Mouse (Mus musculus): ENCODE data around the gene Hdx. TPM values are rescaled to one million over a fixed set of nuclear protein-coding genes. Genes with fewer than 3 reads are reported as not detected.

The Hdx gene
- polyA plus RNA-seq (2016; fragmentation: Nextera tagmentation; extraction: Ambion mirVana): 1.6 and 2.1 TPM in 2 replicates

DNA sequence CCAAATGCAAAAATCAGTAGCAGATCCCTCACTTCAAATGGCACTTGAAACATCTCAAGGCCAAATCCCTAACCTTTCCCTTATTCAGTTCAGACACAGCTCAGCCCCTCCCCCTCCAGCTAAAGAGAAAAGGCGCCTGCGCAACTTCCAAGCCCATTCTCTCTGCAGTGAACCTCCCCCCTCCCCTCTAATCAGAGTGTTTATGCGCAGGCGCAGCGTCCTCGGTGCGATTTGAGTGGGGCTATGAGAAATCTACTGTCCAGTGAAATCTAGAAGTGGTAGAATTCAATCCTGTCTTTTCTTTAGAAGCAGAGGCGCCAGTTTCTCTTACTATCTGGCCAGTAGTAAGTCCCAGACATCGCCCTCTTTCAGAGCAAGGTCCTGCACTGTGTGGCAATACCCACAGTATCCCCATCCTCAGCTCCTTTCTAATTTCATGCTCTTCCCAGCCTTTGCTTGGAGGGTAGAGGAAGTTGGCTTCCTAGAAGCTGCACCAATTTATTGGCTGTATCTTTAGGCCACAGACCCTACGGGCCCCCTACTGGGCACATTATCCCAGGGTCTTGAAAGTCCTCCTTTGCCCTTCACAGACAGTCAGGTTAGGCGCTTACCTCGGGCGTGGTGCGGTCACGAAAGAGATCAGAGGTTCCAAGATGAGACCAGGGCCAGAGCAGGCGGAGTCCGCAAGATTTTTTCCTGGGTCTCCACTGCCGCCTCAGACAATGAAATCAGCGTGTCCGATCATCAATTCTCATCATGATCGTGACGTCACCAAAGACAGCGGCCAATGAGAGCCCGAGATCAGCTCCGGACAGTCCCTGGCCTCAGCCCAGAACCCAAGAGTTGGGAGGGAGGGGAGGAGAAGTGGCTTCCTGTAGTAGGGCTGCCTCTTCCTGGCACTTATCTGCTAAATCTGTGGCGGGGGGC lies at the start of gene Hdx:
TSS of gene Hdx (minus strand) at position 724 of the 927 bp plus-strand sequence.
- 20% methylated on average over 26 of the region's 26 CpGs for WGBS
- H3K4me3 ChIP-seq: peak within 1 kb of the TSS; percentile 61
- peak; percentile 74 for DNase-seq (ENCODE audit: low spot score)
- no peaks in the 10 kb centered on the region for H3K4me1 ChIP-seq
- no peaks in the 10 kb centered on the region for H3K27me3 ChIP-seq (ENCODE audit: low read depth, poor library complexity, severe bottlenecking)
- H3K9me3 ChIP-seq (replicated peaks): no peaks in the 10 kb centered on the region
- H3K27ac ChIP-seq (replicated peaks): peak within 1 kb of the TSS; percentile 86
- H3K36me3 ChIP-seq: no peaks in the 10 kb centered on the region

DNA sequence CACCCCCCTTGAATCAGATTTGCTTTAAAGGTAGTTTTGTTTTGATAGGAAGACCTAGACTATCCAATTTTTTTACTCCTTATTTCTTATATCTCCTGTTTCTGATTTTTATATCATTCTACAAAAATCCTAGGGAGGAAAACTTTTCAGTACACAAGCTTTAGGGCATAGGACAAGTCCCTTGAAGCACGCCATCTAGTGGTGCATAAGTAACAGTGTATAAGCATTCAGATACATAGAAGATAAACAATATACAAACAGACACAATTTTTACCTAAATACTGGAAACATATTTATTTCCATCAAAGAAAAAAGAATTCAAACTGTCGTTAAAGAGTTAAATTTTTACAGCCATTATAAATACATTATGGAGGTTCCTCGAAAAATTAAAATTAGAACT lies 11.2 kb downstream of the Hdx start:
- Histone ChIP-seq H3K36me3 (no peaks in the 10 kb centered on the region), H3K27me3 (ENCODE audit: low read depth, poor library complexity, severe bottlenecking) (no peaks in the 10 kb centered on the region), H3K27ac (replicated peaks) (no peak overlapping the region), H3K9me3 (replicated peaks) (no peaks in the 10 kb centered on the region), H3K4me1 (no peaks in the 10 kb centered on the region), H3K4me3 (no peak overlapping the region)
- WGBS: 68% methylated on average over 3 of the region's 3 CpGs
- DNase-seq (ENCODE audit: low spot score): no peak

GRCm38 (mm10) chrX:111671685-111672084 lies 25.2 kb downstream of the Hdx start:
- Histone ChIP-seq H3K9me3 (replicated peaks) (no peaks in the 10 kb centered on the region), H3K36me3 (no peaks in the 10 kb centered on the region), H3K4me3 (no peak overlapping the region), H3K27ac (replicated peaks) (no peak overlapping the region), H3K4me1 (no peaks in the 10 kb centered on the region), H3K27me3 (ENCODE audit: low read depth, poor library complexity, severe bottlenecking) (no peaks in the 10 kb centered on the region)
- WGBS: 91% methylated on average over 3 of the region's 3 CpGs
- no peak for DNase-seq (ENCODE audit: low spot score)

DNA sequence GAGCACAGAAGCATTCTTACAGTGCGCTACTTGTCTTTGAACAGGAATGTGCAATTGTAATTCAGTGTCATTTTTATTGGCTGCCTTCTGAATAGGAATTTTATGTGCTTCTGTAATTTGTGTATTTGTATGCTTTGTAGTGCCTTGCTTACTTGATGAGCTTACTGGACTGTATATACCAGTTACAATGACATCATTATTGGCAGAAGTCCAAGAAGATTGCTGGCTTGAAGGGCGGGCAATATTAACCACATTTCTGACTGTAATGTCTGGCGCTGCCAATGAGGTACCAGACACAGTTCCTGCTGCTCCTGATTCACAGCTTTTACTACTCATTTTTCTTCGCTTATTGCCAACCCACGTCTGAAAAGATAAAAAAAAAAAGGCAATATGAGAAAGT lies 36.5 kb downstream of the Hdx start:
- no peak for DNase-seq (ENCODE audit: low spot score)
- WGBS: 89% methylated on average over 5 of the region's 5 CpGs
- no peak overlapping the region for H3K4me3 ChIP-seq
- no peaks in the 10 kb centered on the region for H3K27me3 ChIP-seq (ENCODE audit: low read depth, poor library complexity, severe bottlenecking)
- H3K36me3 ChIP-seq: no peaks in the 10 kb centered on the region
- no peak overlapping the region for H3K27ac ChIP-seq (replicated peaks)
- no peaks in the 10 kb centered on the region for H3K9me3 ChIP-seq (replicated peaks)
- no peaks in the 10 kb centered on the region for H3K4me1 ChIP-seq

DNA sequence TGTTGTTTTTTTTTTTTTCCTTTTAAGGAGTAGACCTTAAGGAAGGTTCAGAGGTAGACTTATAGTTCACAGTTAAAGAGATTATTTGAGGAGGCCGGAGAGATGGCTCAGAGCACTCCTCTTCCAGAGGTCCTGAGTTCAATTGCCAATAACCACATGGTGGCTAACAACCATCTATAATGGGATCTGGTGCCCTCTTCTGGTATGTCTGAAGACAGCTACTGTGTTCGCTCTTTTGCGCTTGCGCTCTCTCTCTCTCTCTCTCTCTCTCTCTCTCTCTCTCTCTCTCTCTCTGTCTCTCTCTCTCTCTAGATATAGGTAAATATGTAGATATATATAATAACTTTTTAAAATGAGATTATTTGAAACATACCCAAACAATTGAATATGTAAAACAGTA lies 38.2 kb downstream of the Hdx start:
- 94% methylated on average over 4 of the region's 4 CpGs for WGBS
- Histone ChIP-seq H3K4me3 (no peak overlapping the region), H3K36me3 (no peaks in the 10 kb centered on the region), H3K27ac (replicated peaks) (no peak overlapping the region), H3K27me3 (ENCODE audit: low read depth, poor library complexity, severe bottlenecking) (no peaks in the 10 kb centered on the region), H3K9me3 (replicated peaks) (no peaks in the 10 kb centered on the region), H3K4me1 (no peaks in the 10 kb centered on the region)
- DNase-seq (ENCODE audit: low spot score): no peak

DNA sequence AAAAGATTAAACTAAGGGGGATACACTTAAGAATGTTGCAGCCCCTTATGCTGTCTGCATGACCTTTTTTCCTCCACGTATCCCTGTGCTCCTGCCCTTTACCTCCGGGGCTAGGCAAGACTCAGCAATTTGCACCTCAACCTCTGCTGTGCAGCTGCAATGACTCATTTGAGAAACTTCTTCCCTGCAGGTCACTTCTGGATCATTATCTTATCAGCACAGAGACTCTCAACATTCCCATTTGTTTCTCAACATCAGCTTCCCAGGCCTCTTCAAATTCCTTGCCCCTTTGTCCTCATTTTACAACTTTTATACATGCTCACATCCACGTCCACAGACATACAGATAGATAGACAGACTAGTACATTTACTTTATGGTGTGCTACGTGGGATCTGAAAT lies 51.9 kb downstream of the Hdx start:
- no peak overlapping the region for H3K4me3 ChIP-seq
- DNase-seq (ENCODE audit: low spot score): no peak
- no peaks in the 10 kb centered on the region for H3K4me1 ChIP-seq
- 88% methylated on average over 4 of the region's 4 CpGs for WGBS
- no peaks in the 10 kb centered on the region for H3K36me3 ChIP-seq
- no peaks in the 10 kb centered on the region for H3K9me3 ChIP-seq (replicated peaks)
- no peaks in the 10 kb centered on the region for H3K27me3 ChIP-seq (ENCODE audit: low read depth, poor library complexity, severe bottlenecking)
- no peak overlapping the region for H3K27ac ChIP-seq (replicated peaks)

DNA sequence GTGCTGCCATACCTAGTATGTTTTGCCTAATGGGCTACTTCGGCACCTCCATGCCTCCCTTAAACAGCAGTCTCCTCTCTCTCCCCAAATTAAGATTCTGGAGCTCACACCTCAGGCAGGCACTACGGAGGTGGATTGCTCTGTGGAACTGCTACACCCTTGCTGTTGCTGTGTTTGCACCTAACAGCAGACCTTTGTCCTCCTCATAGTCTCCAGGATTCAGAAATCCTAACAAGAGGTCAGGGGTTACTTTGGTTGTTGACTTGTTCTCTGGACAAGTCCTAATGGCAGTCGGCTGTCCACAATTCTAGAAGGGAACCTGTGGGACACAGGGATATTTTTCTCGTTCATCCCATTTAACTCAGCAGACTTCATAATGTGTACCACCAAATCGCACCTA lies 56.3 kb downstream of the Hdx start:
- no peaks in the 10 kb centered on the region for H3K36me3 ChIP-seq
- H3K4me1 ChIP-seq: no peaks in the 10 kb centered on the region
- H3K4me3 ChIP-seq: no peak overlapping the region
- H3K27me3 ChIP-seq (ENCODE audit: low read depth, poor library complexity, severe bottlenecking): no peaks in the 10 kb centered on the region
- no peak for DNase-seq (ENCODE audit: low spot score)
- 82% methylated on average over 5 of the region's 5 CpGs for WGBS
- H3K9me3 ChIP-seq (replicated peaks): no peaks in the 10 kb centered on the region
- H3K27ac ChIP-seq (replicated peaks): no peak overlapping the region

- Histone ChIP-seq H3K36me3 (no peaks in the 10 kb centered on the region), H3K27ac (replicated peaks) (no peak overlapping the region), H3K4me1 (no peaks in the 10 kb centered on the region), H3K27me3 (ENCODE audit: low read depth, poor library complexity, severe bottlenecking) (no peaks in the 10 kb centered on the region; the same call in 1 of the 2 replicates), H3K9me3 (replicated peaks) (no peaks in the 10 kb centered on the region), H3K4me3 (no peak overlapping the region)
- WGBS: 72% methylated on average over 2 of the region's 2 CpGs
- no peak for DNase-seq (ENCODE audit: low spot score)
Observed at GRCm38 (mm10) chrX:111597631-111598161, 99.2 kb downstream of the Hdx start.

DNA sequence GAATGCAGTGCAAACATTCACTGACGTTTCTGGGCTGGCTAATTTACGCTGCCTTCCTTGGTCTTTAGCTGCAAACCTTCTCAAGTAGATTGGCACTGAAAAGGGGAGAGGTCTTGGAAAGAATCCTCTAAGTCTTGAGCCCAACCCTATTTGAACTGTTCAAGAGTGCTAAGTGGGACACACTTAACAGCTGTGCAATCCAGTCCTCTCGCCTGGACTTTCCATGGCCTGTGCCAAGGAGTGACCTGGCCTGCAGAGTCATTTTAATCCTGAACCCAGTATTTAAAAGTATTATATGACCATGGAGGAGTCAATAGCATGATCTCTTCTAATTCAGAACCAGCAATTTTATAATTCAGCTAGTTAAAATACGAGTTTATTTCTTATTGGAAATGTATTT lies 109.3 kb downstream of the Hdx start:
- Histone ChIP-seq H3K9me3 (replicated peaks) (no peaks in the 10 kb centered on the region), H3K27me3 (ENCODE audit: low read depth, poor library complexity, severe bottlenecking) (no peaks in the 10 kb centered on the region), H3K36me3 (no peaks in the 10 kb centered on the region), H3K4me1 (no peaks in the 10 kb centered on the region), H3K4me3 (no peak overlapping the region), H3K27ac (replicated peaks) (no peak overlapping the region)
- no peak for DNase-seq (ENCODE audit: low spot score)
- 79% methylated on average over 4 of the region's 4 CpGs for WGBS

- Histone ChIP-seq H3K36me3 (no peaks in the 10 kb centered on the region), H3K9me3 (replicated peaks) (no peaks in the 10 kb centered on the region), H3K27me3 (ENCODE audit: low read depth, poor library complexity, severe bottlenecking) (no peaks in the 10 kb centered on the region), H3K27ac (replicated peaks) (no peak overlapping the region), H3K4me3 (no peak overlapping the region), H3K4me1 (no peaks in the 10 kb centered on the region)
- WGBS: 90% methylated on average over 2 of the region's 2 CpGs
- DNase-seq (ENCODE audit: low spot score): no peak
Observed at GRCm38 (mm10) chrX:111577044-111577443, 119.8 kb downstream of the Hdx start.

DNA sequence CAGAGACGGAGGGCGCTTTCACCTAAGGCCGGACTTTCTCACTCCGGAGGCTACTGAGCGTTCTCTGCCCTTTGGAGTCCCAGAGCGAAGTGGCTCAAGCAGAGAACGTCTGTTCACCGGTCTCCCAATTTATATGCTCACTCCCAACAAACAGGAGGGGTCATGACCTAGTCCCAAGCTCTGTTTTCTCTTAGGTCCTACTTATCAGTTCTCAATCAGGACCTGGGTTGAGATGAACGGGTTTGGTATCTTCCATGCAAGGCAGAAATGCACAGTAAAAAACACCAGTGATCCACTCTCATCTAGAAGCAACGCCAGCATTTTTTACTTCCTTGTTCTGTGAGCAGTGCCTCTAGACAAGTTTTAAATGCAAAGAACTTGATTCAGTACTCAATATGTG lies 159.0 kb downstream of the Hdx start, which contains the start of gene Rps6ka6:
TSS of gene Rps6ka6 (minus strand) at position 101 of the 400 bp plus-strand sequence.
- Histone ChIP-seq H3K27me3 (ENCODE audit: low read depth, poor library complexity, severe bottlenecking) (no peaks in the 10 kb centered on the region), H3K4me1 (no peaks in the 10 kb centered on the region), H3K36me3 (no peaks in the 10 kb centered on the region), H3K27ac (replicated peaks) (no peak within 1 kb of the TSS), H3K4me3 (no peak within 1 kb of the TSS), H3K9me3 (replicated peaks) (no peaks in the 10 kb centered on the region)
- DNase-seq (ENCODE audit: low spot score): no peak
- 75% methylated on average over 10 of the region's 10 CpGs for WGBS
